Mouse (Mus musculus) G1E (cell line): Measurements from ENCODE around the gene Trim47. TPM values are rescaled to one million over a fixed set of nuclear protein-coding genes. Genes with fewer than 3 reads are reported as not detected.

Experiments used
- ATAC-seq: 2 replicates; pipeline ENCODE4 v1.8.0; 2016; ENCODE audit warnings: mild to moderate bottlenecking; ENCODE audit not compliant: insufficient number of reproducible peaks, poor library complexity, low FRiP score, severe bottlenecking; ENCODE audit errors: extremely low read depth
- DNase-seq: peaks from one replicate; pipeline ENCODE4 v3.0.0; 2012; ENCODE audit warnings: low spot score
- H3K27me3 ChIP-seq: 2 replicates; pipeline ENCODE4 v1.6.1; 2012; ENCODE audit warnings: mild to moderate bottlenecking, low read length, inconsistent platforms; ENCODE audit not compliant: insufficient read depth
- H3K36me3 ChIP-seq: replicated peaks from 2 replicates; pipeline ENCODE3; 2012; ENCODE audit warnings: mild to moderate bottlenecking, inconsistent platforms
- H3K4me1 ChIP-seq: 2 replicates; pipeline ENCODE4 v1.6.1; 2012; ENCODE audit warnings: low read depth, low read length, inconsistent platforms, mixed read lengths; ENCODE audit not compliant: insufficient read depth
- H3K4me3 ChIP-seq: 2 replicates; pipeline ENCODE4 v1.5.1; 2012; ENCODE audit warnings: low read depth, mild to moderate bottlenecking, inconsistent platforms, low read length, moderate library complexity, mixed read lengths
- H3K9me3 ChIP-seq: replicated peaks from 2 replicates; pipeline ENCODE4 v1.6.1; 2012; ENCODE audit warnings: inconsistent platforms
- CTCF ChIP-seq: IDR thresholded peaks from 2 replicates; pipeline ENCODE4 v1.5.1; 2012; ENCODE audit warnings: low read depth, low read length, inconsistent platforms, mixed read lengths
- GATA1 ChIP-seq: IDR thresholded peaks from 2 replicates; pipeline ENCODE4 v1.6.1; 2012; ENCODE audit warnings: borderline replicate concordance, low read length, inconsistent platforms, mixed read lengths
- GATA2 ChIP-seq: IDR thresholded peaks from 2 replicates; pipeline ENCODE4 v1.6.1; 2012; ENCODE audit warnings: low read depth, low read length, inconsistent platforms, borderline replicate concordance
- POLR2AphosphoS5 ChIP-seq: IDR thresholded peaks from 2 replicates; pipeline ENCODE4 v1.6.1; 2012; ENCODE audit warnings: low read depth, low read length, inconsistent platforms; ENCODE audit not compliant: insufficient replicate concordance
- TAL1 ChIP-seq: conservative IDR thresholded peaks from 2 replicates; pipeline ENCODE4 v1.6.1; 2012; ENCODE audit warnings: low read depth, low read length, inconsistent platforms, mixed read lengths
- polyA plus RNA-seq: library from polyadenylated mRNA; stranded (reverse); fragments of >175 nt; gene quantifications from 2 replicates; pipeline ENCODE4 v1.2.3, GENCODE M21; 2012
- total RNA-seq, 2 experiments: library from RNA; stranded (forward) in 1 of 2; stranded (reverse) in 1 of 2; fragments of 200-1000 nt in 1 of 2; fragments of >200 nt in 1 of 2; fragmentation: Nextera tagmentation in 1 of 2; gene quantifications; 2 replicates each; pipeline ENCODE4 v1.2.3; 2014 to 2017

The Trim47 gene
- total and polyA plus RNA-seq, 3 experiments = 0.27 TPM; not detected in 2

DNA sequence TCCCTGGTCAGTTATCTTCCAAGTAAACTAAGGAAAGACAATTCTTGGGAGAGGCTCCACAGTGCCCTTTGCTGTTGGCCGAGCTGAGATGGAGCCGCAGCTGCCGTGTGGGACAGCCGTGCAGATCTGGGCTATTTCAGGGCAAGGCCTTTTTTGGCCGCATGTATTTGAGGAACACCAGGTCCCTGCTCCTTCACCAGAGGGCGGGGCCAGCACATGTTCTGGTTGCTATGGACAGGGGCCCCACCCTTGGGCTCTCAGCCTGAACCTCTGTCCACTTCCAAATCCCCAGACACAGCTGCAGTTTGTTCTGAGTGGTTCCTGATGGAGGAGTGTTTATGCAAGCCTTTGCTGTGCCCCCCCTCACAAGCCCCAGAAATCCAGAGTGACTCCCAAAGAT is 26.6 kb downstream of the Trim47 start:
- no peak for ATAC-seq
- H3K4me3 ChIP-seq = no peak overlapping the region; the same call in 1 of the 2 replicates
- peaks cover 6% of the 10 kb centered on the region; the same call in 1 of the 2 replicates for H3K9me3 ChIP-seq
- no peak for DNase-seq
- peaks cover 67% of the 10 kb centered on the region for H3K4me1 ChIP-seq
- TF ChIP-seq POLR2AphosphoS5 (no peak), CTCF (no peak), GATA2 (no peak), TAL1 (no peak), GATA1 (no peak)
- H3K27me3 ChIP-seq = no peaks in the 10 kb centered on the region
- no peaks in the 10 kb centered on the region for H3K36me3 ChIP-seq

DNA sequence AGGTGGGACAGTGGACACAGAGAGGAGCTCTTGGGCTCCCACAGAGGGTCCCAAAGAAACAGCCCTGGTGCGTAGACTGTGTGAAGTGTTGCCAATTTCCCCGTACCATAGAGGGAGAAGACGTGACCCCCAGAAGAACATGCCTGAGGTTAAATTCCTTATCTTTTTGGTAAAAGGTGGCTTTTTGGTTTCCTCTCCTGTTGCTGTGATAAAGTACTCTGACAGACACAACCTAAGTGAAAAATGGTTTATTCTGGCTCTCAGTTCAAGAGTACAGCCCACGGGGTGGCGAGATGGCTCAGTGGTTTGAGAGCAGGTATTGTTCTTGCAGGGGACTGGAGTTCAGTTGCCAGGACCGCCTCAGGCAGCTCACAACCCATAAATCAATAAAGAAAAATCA is 27.5 kb downstream of the Trim47 start:
- H3K4me3 ChIP-seq = no peak overlapping the region; the same call in 1 of the 2 replicates
- no peaks in the 10 kb centered on the region for H3K27me3 ChIP-seq
- H3K4me1 ChIP-seq = peaks cover 65% of the 10 kb centered on the region
- no peak for DNase-seq
- TF ChIP-seq CTCF (no peak), GATA2 (no peak), GATA1 (no peak), TAL1 (no peak), POLR2AphosphoS5 (no peak)
- H3K36me3 ChIP-seq = no peaks in the 10 kb centered on the region
- peaks cover 6% of the 10 kb centered on the region; the same call in 1 of the 2 replicates for H3K9me3 ChIP-seq
- no peak for ATAC-seq

DNA sequence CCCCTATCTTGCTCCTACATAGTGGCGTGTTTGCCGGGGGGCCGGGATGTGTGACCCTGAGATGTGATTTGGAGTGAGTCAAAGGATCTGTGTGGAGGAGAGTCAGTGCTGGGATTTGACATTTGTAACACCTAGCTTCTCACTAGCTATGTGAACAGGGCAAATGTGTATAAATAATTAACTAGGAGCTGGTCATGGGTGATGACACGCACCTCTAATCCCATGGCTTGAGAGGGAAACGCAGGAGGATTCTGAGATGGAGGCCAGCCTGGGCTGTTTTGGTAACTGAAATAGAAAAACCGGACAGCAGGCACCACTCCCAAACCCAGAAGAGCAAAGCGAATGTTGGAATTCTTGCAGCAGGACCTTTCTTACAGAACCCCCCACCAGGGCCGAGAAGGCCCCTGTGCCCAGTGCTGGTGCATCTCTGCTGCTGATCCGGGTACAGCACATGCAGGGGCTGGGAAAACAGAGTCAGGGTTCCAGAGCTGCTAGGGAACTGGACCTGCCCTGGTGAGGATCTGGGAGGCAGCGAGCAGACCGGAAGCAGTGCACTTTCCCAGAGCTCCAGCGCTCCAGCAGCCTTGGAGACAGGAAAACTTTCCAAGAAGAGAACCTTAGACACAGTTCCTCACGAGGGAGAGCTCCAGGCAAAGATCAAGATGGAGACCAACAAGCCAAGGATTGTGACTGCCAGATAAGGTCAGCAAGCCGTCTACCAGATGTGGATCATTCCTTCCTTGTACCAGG is 28.1 kb downstream of the Trim47 start:
- peaks cover 64% of the 10 kb centered on the region for H3K4me1 ChIP-seq
- no peaks in the 10 kb centered on the region for H3K36me3 ChIP-seq
- no peak overlapping the region; the same call in 1 of the 2 replicates for H3K4me3 ChIP-seq
- DNase-seq (no peak), ATAC-seq (no peak)
- no peaks in the 10 kb centered on the region for H3K27me3 ChIP-seq
- H3K9me3 ChIP-seq = peaks cover 6% of the 10 kb centered on the region; the same call in 1 of the 2 replicates
- TF ChIP-seq POLR2AphosphoS5 = no peak
- TF ChIP-seq CTCF = no peak
- no peak for TF ChIP-seq TAL1

DNA sequence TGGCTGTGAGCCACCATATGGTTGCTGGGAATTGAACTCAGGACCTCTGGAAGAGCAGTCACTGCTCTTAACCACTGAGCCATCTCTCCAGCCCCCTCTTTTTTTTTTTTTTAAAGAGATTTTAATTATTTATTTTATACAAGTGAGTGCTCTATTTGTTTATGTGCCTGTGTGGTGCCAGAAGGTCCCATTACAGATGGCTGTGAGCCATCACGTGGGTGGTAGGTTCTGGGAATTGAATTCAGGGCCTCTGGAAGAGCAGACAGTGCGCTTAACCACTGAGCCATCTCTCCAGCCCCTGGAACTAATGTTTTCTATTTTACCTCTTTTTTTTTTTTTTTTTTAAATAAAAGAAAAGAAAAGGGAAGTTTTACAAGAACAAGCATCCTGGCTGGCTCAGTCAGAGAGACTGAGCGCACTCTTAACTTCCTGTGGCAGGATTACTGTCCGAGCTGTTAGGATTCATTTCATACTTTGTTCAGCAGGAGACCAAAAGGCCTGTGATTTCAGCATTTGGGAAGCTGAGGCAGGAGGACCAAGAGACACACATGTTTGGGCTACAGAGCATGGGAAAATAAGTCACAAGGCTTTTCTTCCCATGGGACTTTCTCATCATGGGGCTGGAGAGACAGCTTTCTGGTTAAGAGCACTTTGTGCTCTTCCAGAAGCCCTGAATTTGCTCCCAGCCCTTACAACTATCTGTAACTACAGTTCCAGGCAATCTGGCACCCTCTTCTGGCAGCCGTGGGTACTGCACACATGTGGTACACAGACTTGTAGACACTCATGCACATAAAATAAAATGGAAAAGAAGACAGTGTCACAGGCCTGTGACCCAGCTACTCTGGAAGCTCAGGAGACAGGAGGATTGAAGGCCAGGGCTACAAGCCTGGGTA is 30.5 kb downstream of the Trim47 start:
- ATAC-seq = no peak
- no peak for DNase-seq

DNA sequence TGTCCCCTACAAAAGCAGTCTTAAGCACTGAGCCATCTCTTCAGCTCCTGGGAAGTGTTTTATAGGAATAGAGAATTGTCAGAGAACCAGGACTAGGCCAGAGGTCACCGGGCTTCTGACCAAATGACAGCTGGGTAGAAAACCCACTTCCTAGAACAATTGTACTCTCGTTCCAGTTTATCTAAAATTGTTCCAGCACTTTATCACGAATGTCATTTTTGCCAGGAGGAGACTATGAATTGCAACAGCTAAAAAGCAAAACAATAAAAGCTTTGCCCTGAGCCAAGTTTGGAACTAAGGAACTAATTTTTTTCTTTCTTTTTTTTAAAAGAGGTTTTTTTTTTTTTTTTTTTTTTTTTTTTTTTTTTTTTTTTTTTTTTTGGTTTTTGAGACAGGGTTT is 31.4 kb downstream of the Trim47 start:
- Histone ChIP-seq H3K36me3 (peaks cover 2% of the 10 kb centered on the region), H3K4me3 (no peak overlapping the region), H3K4me1 (peaks cover 55% of the 10 kb centered on the region), H3K27me3 (no peaks in the 10 kb centered on the region), H3K9me3 (peaks cover 6% of the 10 kb centered on the region; the same call in 1 of the 2 replicates)
- TF ChIP-seq GATA2 (no peak), TAL1 (no peak), GATA1 (no peak), CTCF (no peak), POLR2AphosphoS5 (no peak)
- no peak for DNase-seq
- ATAC-seq = no peak

More for the DNA sequence above, 30.5 kb downstream of the Trim47 start:
- Histone ChIP-seq H3K36me3 (peaks cover 1% of the 10 kb centered on the region), H3K4me1 (peaks cover 59% of the 10 kb centered on the region), H3K9me3 (peaks cover 6% of the 10 kb centered on the region; the same call in 1 of the 2 replicates), H3K4me3 (no peak overlapping the region), H3K27me3 (no peaks in the 10 kb centered on the region)
- TF ChIP-seq CTCF (peak; percentile 64), TAL1 (no peak), POLR2AphosphoS5 (no peak)
